Mouse (Mus musculus): Measurements from ENCODE around the gene 1700061G19Rik.

Gene 1700061G19Rik

DNA sequence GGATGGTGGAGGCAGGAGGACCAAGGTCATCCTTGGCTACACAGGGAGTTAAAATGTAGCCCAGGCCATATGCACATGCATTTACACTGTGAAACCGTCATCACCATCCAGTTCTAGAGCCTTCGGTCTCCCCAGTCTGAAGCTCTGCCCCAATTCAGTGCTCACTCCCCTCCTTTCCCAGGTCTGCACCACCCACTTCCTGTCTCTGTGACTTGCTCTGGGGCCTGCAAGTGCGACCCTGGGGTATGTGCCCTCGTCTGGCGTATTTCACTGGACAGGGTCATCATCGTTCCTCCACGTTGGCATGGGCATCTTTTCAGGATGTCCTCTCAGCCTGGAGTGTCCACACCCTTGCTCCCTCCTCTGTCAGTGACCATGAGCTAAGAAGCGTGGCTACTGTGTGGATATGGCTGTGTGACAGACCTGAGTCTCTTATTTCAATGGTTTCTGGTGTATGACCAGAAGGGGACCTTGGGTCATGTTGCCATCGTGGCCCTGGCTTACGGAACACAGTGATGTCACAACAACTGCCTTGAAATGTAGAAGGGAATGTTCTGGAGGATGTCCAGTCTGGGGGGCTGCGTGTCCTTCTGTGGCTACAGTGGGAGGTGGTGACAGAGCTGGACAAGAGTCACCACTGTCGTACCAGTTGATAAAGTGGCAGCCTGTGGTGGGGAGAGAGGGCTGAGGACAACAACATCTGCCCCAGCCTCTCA, at the start of gene 1700061G19Rik:
Gene 1700061G19Rik (plus strand): TSS at position 542 of the 716 bp plus-strand sequence.
- DNase-seq: no peak

DNA sequence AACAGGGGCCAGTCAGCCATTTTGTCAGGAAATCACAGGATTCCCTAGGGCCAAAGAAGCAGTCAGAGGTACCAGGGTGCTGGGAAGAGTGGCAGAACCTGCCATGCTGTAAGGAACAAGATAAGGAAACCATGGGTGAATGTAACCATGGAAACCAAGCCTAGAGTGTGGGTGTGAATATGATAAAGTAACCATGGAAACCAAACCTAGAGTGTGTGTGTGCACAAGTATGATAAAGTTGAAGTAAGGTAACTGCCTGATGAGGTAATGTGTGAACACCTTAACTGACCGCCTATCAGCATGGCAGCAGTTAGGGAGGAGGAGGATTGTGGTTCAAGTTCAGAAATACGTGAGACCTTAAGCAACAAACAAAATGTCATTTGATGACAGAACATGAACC, 48.6 kb upstream of the 1700061G19Rik start:
- DNase-seq: no peak

GRCm38 (mm10) chr17:56829171-56829570, 46.1 kb upstream of the 1700061G19Rik start:
- DNase-seq: no peak

DNA sequence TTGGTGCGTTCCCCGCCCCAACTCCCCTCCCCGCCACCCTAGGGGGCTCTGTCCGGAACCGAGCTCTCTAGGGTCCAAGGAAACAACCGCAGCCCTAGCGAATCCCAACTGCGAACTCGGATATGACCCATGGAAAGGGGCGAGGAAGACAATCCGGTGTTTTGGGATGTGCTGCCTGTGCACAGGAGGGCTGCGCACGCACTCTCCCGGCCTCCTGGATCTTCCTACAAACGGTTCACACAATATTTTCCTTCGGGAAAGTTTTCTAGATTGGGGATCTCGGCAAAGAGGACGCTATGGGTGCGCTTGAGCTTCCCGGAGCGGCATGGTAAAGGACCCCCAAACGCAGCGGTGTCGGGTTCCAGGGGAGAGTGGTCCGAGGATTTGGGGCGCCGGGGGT, 45.5 kb upstream of the 1700061G19Rik start:
- DNase-seq: no peak

- DNase-seq: no peak
These were observed 44.7 kb upstream of the 1700061G19Rik start, which contains the start of gene Rfx2 for GRCm38 (mm10) chr17:56830411-56831110. Gene Rfx2 (minus strand): TSS chr17:56831013.

GRCm38 (mm10) chr17:56831111-56831816, 44.0 kb upstream of the 1700061G19Rik start:
- DNase-seq: peak; percentile 99

DNA sequence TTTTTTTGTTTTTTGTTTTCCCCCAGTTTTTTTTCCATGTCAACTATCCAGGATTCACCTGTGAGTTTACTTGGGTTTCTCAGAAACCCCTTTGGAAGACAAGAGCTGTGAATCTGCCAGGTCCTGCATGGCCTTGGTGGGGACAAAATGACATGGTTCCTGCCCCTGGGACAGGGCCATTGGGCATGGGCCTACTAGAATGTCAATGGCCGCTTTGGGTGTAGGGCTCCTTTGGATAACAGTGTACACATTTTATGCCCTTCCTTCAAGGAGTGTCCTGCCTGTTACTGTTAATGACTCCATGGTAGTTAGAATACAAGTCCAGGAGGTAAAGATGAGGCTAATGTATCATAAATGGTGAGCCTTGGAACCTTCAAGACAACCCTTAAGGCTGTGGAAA, 42.4 kb upstream of the 1700061G19Rik start:
- no peak for DNase-seq

- no peak for DNase-seq
These were observed 41.9 kb upstream of the 1700061G19Rik start for GRCm38 (mm10) chr17:56833381-56833780.

GRCm38 (mm10) chr17:56836336-56836735, 38.9 kb upstream of the 1700061G19Rik start:
- no peak for DNase-seq

GRCm38 (mm10) chr17:56840524-56840923, 34.8 kb upstream of the 1700061G19Rik start:
- no peak for DNase-seq

GRCm38 (mm10) chr17:56842173-56842572, 33.1 kb upstream of the 1700061G19Rik start:
- DNase-seq: no peak

GRCm38 (mm10) chr17:56843678-56844077, 31.6 kb upstream of the 1700061G19Rik start:
- DNase-seq: no peak

DNA sequence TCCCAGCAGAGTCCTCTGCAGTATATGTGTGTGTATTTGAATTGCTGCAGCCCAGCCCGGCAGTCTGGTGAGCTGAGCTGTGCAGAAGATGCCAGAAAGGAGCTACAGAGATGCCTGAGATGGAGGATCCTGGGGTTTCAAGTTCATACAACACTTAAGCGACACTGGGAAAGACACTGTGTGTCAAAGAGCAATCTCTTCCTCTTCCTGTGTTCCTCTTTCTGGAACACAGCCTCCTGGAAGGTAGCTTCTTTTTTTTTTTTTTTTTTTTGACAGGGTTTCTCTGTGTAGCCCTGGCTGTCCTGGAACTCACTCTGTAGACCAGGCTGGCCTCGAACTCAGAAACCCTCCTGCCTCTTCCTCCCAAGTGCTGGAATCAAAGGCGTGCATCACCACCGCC, 26.5 kb upstream of the 1700061G19Rik start:
- DNase-seq: no peak

DNA sequence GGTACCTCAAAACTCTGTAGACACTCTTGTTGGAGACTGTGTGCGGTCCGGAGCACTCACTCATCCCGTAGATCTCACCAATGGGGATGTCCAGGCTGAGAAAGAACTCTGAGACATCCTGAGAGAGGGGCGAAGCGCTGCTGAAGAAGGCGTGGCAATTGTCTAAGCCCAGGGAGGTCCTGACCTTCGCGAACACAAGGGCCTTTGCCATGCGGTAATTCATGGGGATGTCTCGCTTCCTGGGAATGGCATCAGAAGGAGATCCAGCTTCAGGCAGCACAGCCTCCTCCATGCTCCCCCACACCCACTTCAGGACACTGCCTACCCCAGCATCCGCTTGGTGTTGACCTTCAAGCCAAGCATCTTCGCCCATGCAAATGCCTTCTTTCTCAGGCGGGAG, 25.6 kb upstream of the 1700061G19Rik start:
- no peak for DNase-seq

DNA sequence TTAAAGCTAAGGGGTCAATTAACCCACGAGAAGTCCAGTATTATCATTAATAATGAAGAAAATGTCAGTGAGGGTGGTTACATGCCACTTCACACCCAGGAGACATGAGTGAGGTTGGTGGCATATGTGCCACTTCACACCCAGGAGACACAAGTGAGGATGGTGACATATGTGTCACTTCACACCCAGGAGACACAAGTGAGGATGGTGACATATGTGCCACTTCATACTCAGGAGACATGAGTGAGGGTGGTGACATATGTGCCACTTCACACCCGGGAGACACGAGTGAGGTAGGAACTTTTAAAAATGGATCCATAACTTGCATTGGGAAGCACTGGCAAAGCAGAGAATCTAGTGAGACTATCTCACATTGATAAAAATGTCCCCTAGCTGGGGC, 24.1 kb upstream of the 1700061G19Rik start:
- no peak for DNase-seq

DNA sequence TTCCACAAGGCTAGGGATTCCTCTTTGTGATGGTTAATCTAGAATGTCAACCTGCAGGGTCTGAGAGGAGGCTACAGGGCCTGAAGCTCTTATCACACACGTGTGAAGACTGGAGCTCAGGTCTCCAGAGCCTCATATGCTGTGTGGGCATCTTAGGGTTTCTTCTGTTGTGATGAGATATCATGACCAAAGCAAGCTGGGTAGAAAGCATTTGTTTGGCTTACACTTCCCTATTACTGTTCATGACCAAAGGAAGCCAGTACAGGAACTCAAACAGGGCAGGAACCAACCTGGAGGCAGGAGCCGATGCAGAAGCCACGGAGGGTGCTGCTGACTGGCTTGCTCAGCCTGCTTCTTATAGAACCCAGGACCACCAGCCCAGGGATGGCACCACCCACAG, 19.9 kb upstream of the 1700061G19Rik start:
- DNase-seq: no peak

GRCm38 (mm10) chr17:56858216-56858615, 17.1 kb upstream of the 1700061G19Rik start:
- DNase-seq: peak; percentile 79

DNA sequence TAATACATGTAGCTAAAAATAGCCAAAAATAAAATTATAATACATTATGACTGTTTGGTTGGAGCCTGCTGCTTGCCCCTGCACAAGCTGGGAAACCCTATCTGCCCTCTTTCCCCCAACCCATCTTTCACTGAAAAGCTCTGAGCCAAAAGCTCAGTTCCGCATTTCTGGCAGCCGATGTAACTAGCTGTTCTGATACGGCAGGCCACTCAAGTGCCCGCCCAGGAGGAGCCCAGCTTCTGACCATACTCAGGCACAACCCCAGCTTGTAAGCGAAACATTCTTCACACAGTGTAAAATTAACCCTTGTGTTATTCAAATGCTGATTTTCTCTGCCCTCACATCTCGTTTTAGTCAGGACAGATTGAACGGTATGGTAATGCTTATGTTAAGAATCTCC, 16.4 kb upstream of the 1700061G19Rik start:
- peak; percentile 11 for DNase-seq

DNA sequence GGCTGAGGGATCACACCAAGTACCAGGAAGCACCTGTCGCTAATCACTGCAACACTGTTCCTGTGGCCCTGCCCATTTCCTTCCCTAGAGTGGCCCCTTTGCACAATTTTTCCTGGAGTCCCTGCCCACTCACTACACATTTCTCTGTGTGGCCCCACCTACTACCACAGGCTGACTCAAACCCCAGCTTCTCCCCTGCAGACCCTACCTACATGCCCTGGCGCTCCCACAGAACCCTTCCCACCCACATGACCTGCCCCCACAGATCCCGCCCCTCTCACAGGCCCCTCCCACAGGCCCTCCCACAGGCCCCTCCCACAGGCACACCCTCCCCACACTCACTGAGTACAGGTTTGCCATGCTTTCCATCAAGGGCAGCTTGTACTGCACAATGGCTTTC, 14.1 kb upstream of the 1700061G19Rik start:
- DNase-seq: no peak

- no peak for DNase-seq
These were observed 9.2 kb upstream of the 1700061G19Rik start for GRCm38 (mm10) chr17:56866071-56866470.

GRCm38 (mm10) chr17:56869481-56869977, 5.7 kb upstream of the 1700061G19Rik start:
- no peak for DNase-seq

GRCm38 (mm10) chr17:56870287-56870953, 4.9 kb upstream of the 1700061G19Rik start:
- no peak for DNase-seq

- DNase-seq: no peak
These were observed 3.5 kb upstream of the 1700061G19Rik start for GRCm38 (mm10) chr17:56871767-56872166.

Measured in lung, postnatal 14 days (tissue).